ENCODE assay signal across 8 mouse cellular contexts in the genomic region with DNA sequence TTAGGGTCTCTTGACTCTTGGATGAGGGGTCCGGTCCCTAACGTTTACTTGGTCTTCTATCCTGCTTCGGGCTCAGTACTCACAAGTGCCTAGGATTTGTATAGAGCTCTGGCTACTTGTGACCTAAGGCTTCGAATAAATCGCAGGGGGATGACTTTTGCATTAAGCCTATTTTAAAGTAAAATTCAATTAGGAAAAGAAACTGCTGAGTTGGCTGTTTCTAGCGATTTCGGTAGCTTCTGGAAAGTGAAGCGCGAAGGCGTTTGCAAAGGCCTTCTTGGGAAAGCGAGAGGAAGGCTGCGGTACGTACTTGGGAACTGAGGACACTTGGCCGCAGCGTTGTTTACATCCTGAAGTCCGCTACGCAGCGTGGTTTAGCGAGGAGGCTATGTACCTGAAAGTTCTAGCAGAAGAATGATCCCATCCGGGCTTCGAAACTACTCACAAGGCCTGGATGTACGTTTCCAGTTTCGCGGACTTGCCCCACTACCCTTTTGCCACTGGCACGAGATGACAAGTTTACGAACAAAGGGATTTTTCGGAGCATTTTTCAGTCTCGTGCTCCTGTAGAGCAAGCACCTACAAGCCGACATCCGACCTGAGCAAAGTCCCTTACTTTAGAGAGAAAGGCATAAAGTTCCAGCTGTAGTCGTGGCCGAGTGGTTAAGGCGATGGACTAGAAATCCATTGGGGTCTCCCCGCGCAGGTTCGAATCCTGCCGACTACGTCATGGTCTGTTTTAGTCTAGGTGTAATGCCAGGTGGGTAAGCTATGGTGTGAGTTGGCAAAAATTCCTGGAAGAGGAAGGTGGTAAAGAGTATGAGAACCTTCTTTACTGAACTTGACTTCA. TPM values are rescaled to one million over a fixed set of nuclear protein-coding genes. Genes with fewer than 3 reads are reported as not detected.
A peak's percentile ranks its signal among the peaks of the same experiment; 100 is the strongest.
DNase-seq lines count a peak whose midpoint lies in the region; ATAC-seq lines count a peak whose summit lies in the region.

No protein-coding gene starts in this region.

- H3K4me3 ChIP-seq in forebrain, embryonic 13.5 days, result peak overlapping the region; percentile 41
- peak overlapping the region; percentile 39 for H3K4me3 ChIP-seq in hindbrain, embryonic 11.5 days (ENCODE audit: low read depth, low read length)
- H3K4me3 ChIP-seq in limb, embryonic 13.5 days, result peak overlapping the region; percentile 51
- H3K4me3 ChIP-seq in midbrain, embryonic 12.5 days, result peak overlapping the region; percentile 42
- H3K4me3 ChIP-seq in stomach, embryonic 15.5 days (replicated peaks), result peak overlapping the region; percentile 51

- H3K9ac ChIP-seq in forebrain, embryonic 13.5 days, result peak overlapping the region; percentile 48
- H3K9ac ChIP-seq in hindbrain, embryonic 11.5 days (ENCODE audit: low read depth, low read length), result peak overlapping the region; percentile 17; the same call in 1 of the 2 replicates
- H3K9ac ChIP-seq in limb, embryonic 13.5 days, result peak overlapping the region; percentile 70
- H3K9ac ChIP-seq in midbrain, embryonic 12.5 days (replicated peaks), result peak overlapping the region; percentile 28; the same call in 1 of the 2 replicates
- H3K9ac ChIP-seq in stomach, embryonic 15.5 days, result peak overlapping the region; percentile 27; the same call in 1 of the 2 replicates

- H3K9me3 ChIP-seq in forebrain, embryonic 13.5 days (replicated peaks), result no peaks in the 10 kb centered on the region
- no peaks in the 10 kb centered on the region for H3K9me3 ChIP-seq in hindbrain, embryonic 11.5 days (ENCODE audit: control insufficient read depth, low read length)
- no peaks in the 10 kb centered on the region for H3K9me3 ChIP-seq in limb, embryonic 13.5 days
- H3K9me3 ChIP-seq in midbrain, embryonic 12.5 days, result no peaks in the 10 kb centered on the region
- no peaks in the 10 kb centered on the region for H3K9me3 ChIP-seq in stomach, embryonic 15.5 days

- DNase-seq in cerebellum, postnatal 10 days, result peak; percentile 45 to 46
- DNase-seq in cerebellum, adult 9-11 months, result no peak
- DNase-seq in adrenal gland, postnatal 10 days, result peak; percentile 51
- peak; percentile 84 for DNase-seq in hindbrain, embryonic 11.5 days (ENCODE audit: low spot score)

- H3K27ac ChIP-seq in forebrain, embryonic 13.5 days, result no peak overlapping the region
- H3K27ac ChIP-seq in hindbrain, embryonic 11.5 days (ENCODE audit: low read depth, low read length), result no peak overlapping the region
- H3K27ac ChIP-seq in limb, embryonic 13.5 days, result no peak overlapping the region
- H3K27ac ChIP-seq in midbrain, embryonic 12.5 days (replicated peaks), result no peak overlapping the region
- H3K27ac ChIP-seq in stomach, embryonic 15.5 days, result no peak overlapping the region

- WGBS in forebrain, embryonic 13.5 days, result under 1% methylated on average over 38 of the region's 38 CpGs
- WGBS in hindbrain, embryonic 11.5 days, result 0% methylated on average over 38 of the region's 38 CpGs
- under 1% methylated on average over 38 of the region's 38 CpGs for WGBS in limb, embryonic 13.5 days
- under 1% methylated on average over 38 of the region's 38 CpGs for WGBS in midbrain, embryonic 12.5 days
- 4% methylated on average over 38 of the region's 38 CpGs for WGBS in stomach, embryonic 15.5 days

- no peaks in the 10 kb centered on the region for H3K36me3 ChIP-seq in forebrain, embryonic 13.5 days (ENCODE audit: poor library complexity, severe bottlenecking)
- H3K36me3 ChIP-seq in hindbrain, embryonic 11.5 days (ENCODE audit: control insufficient read depth, insufficient read depth, low read length), result no peaks in the 10 kb centered on the region
- no peaks in the 10 kb centered on the region for H3K36me3 ChIP-seq in limb, embryonic 13.5 days
- H3K36me3 ChIP-seq in midbrain, embryonic 12.5 days, result no peaks in the 10 kb centered on the region
- no peaks in the 10 kb centered on the region for H3K36me3 ChIP-seq in stomach, embryonic 15.5 days

- H3K4me2 ChIP-seq in forebrain, embryonic 13.5 days, result peak overlapping the region; percentile 63
- peak overlapping the region; percentile 69 for H3K4me2 ChIP-seq in hindbrain, embryonic 11.5 days (replicated peaks; ENCODE audit: low read depth, low read length)
- H3K4me2 ChIP-seq in limb, embryonic 13.5 days (replicated peaks), result peak overlapping the region; percentile 66
- H3K4me2 ChIP-seq in midbrain, embryonic 12.5 days (replicated peaks), result peak overlapping the region; percentile 61
- H3K4me2 ChIP-seq in stomach, embryonic 15.5 days, result peak overlapping the region; percentile 75

- H3K4me1 ChIP-seq in forebrain, embryonic 13.5 days, result peaks cover 24% of the 10 kb centered on the region
- no peaks in the 10 kb centered on the region for H3K4me1 ChIP-seq in hindbrain, embryonic 11.5 days (replicated peaks; ENCODE audit: control insufficient read depth, insufficient read depth, low read length)
- H3K4me1 ChIP-seq in limb, embryonic 13.5 days, result no peaks in the 10 kb centered on the region; the same call in 1 of the 2 replicates
- 0 out of 2 replicates have a peak, but pooled peaks cover 15% of the 10 kb centered on the region for H3K4me1 ChIP-seq in midbrain, embryonic 12.5 days
- H3K4me1 ChIP-seq in stomach, embryonic 15.5 days, result 0 out of 2 replicates have a peak, but pooled peaks cover 4% of the 10 kb centered on the region

- ATAC-seq in forebrain, embryonic 13.5 days, result peak; percentile 72
- ATAC-seq in hindbrain, embryonic 11.5 days (ENCODE audit: low FRiP score), result peak; percentile 86
- ATAC-seq in limb, embryonic 13.5 days (ENCODE audit: low FRiP score, low read depth), result peak; percentile 85
- ATAC-seq in midbrain, embryonic 12.5 days (ENCODE audit: low FRiP score, low read depth), result peak; percentile 52; the same call in 1 of the 2 replicates
- ATAC-seq in stomach, embryonic 15.5 days (ENCODE audit: insufficient read depth, low FRiP score, low read depth), result peak; percentile 89

- H3K27me3 ChIP-seq in forebrain, embryonic 13.5 days, result peaks cover 57% of the 10 kb centered on the region
- H3K27me3 ChIP-seq in hindbrain, embryonic 11.5 days (ENCODE audit: control insufficient read depth, insufficient read depth, low read length), result peaks cover 17% of the 10 kb centered on the region
- H3K27me3 ChIP-seq in limb, embryonic 13.5 days, result peaks cover 31% of the 10 kb centered on the region
- H3K27me3 ChIP-seq in midbrain, embryonic 12.5 days, result peaks cover 61% of the 10 kb centered on the region
- H3K27me3 ChIP-seq in stomach, embryonic 15.5 days (replicated peaks), result peaks cover 13% of the 10 kb centered on the region; the same call in 1 of the 2 replicates

RNA-seq across cellular contexts. Expression of a gene that starts 26.1 kb away (rescaled TPM):
- total RNA-seq in adrenal gland, postnatal 10 days (2021), result 1 to 10 TPM; 2.0 to 2.4 TPM
- 25.4 and 29.2 TPM in 2 replicates for polyA plus RNA-seq in forebrain, embryonic 13.5 days (2015; fragmentation: Nextera tagmentation; extraction: Ambion mirVana)
- polyA plus RNA-seq in hindbrain, embryonic 11.5 days (2014; fragmentation: Nextera tagmentation; extraction: Ambion mirVana), result 25.7 and 27.8 TPM in 2 replicates
- polyA plus RNA-seq in limb, embryonic 13.5 days (2015; fragmentation: Nextera tagmentation; extraction: Ambion mirVana), result 18.3 and 20.2 TPM in 2 replicates
- 22.3 and 24.2 TPM in 2 replicates for polyA plus RNA-seq in midbrain, embryonic 12.5 days (2016; fragmentation: Nextera tagmentation; extraction: Ambion mirVana)
- polyA plus RNA-seq in stomach, embryonic 15.5 days (2015; fragmentation: Nextera tagmentation; extraction: Ambion mirVana), result 7.8 and 8.5 TPM in 2 replicates

Comparison
In these comparisons a context has a peak if more than half of its experiments do, and no peak if none do; other contexts are left out.
1. H3K9ac ChIP-seq: peak in every context shown above with its lines; median percentile 70 in limb, embryonic 13.5 days; 48 in forebrain, embryonic 13.5 days; 28 in midbrain, embryonic 12.5 days; 27 in stomach, embryonic 15.5 days; 17 in hindbrain, embryonic 11.5 days.